Mouse (Mus musculus): Measurements from ENCODE around the gene Gm10972. TPM values are rescaled to one million over a fixed set of nuclear protein-coding genes. Genes with fewer than 3 reads are reported as not detected.
"Not testable (repeated sequence)": the region's sequence is repeated elsewhere in the genome, so short reads cannot be mapped to it uniquely, and the experiment has no call there.

The Gm10972 gene
- polyA plus RNA-seq, 1 experiment from 2014 or later, result not detected

- Histone ChIP-seq H3K36me3 (ENCODE audit: control insufficient read depth, insufficient read depth, low read length) (no peaks in the 10 kb centered on the region), H3K4me1 (ENCODE audit: control insufficient read depth, insufficient read depth, low read length) (peaks cover 15% of the 10 kb centered on the region), H3K4me2 (no peak overlapping the region), H3K9me3 (replicated peaks; ENCODE audit: control insufficient read depth, low read length) (no peaks in the 10 kb centered on the region), H3K27ac (ENCODE audit: low read depth, low read length) (no peak overlapping the region), H3K4me3 (ENCODE audit: low read depth, low read length) (no peak overlapping the region), H3K27me3 (ENCODE audit: control insufficient read depth, insufficient read depth, low read length) (no peaks in the 10 kb centered on the region), H3K9ac (ENCODE audit: low read depth, low read length) (no peak overlapping the region)
- ATAC-seq (replicated peaks; ENCODE audit: insufficient number of reproducible peaks, low FRiP score, low TSS enrichment), result no peak
- WGBS (ENCODE audit: insufficient replicate concordance), result 83% methylated on average over 7 of the region's 7 CpGs
Observed at GRCm38 (mm10) chr3:94650409-94650808, 7.5 kb downstream of the Gm10972 start.

GRCm38 (mm10) chr3:94653967-94654366 is 11.1 kb downstream of the Gm10972 start:
- H3K27ac ChIP-seq (ENCODE audit: low read depth, low read length); ATAC-seq (replicated peaks; ENCODE audit: insufficient number of reproducible peaks, low FRiP score, low TSS enrichment); H3K9ac ChIP-seq (ENCODE audit: low read depth, low read length); H3K9me3 ChIP-seq (replicated peaks; ENCODE audit: control insufficient read depth, low read length); H3K36me3 ChIP-seq (ENCODE audit: control insufficient read depth, insufficient read depth, low read length); H3K27me3 ChIP-seq (ENCODE audit: control insufficient read depth, insufficient read depth, low read length); H3K4me2 ChIP-seq; H3K4me3 ChIP-seq (ENCODE audit: low read depth, low read length): not testable (repeated sequence)
- WGBS (ENCODE audit: insufficient replicate concordance), result 72% methylated on average over 1 of the region's 1 CpGs
- H3K4me1 ChIP-seq (ENCODE audit: control insufficient read depth, insufficient read depth, low read length), result peaks cover 12% of the 10 kb centered on the region

- H3K4me3 ChIP-seq (ENCODE audit: low read depth, low read length), result peak overlapping the region; percentile 51
- H3K27ac ChIP-seq (ENCODE audit: low read depth, low read length); H3K36me3 ChIP-seq (ENCODE audit: control insufficient read depth, insufficient read depth, low read length); H3K27me3 ChIP-seq (ENCODE audit: control insufficient read depth, insufficient read depth, low read length); H3K4me1 ChIP-seq (ENCODE audit: control insufficient read depth, insufficient read depth, low read length); H3K9me3 ChIP-seq (replicated peaks; ENCODE audit: control insufficient read depth, low read length): not testable (repeated sequence)
- H3K4me2 ChIP-seq, result peak overlapping the region; percentile 79
- WGBS (ENCODE audit: insufficient replicate concordance), result 3% methylated on average over 22 of the region's 47 CpGs
- peak; percentile 53 for ATAC-seq (replicated peaks; ENCODE audit: insufficient number of reproducible peaks, low FRiP score, low TSS enrichment)
- H3K9ac ChIP-seq (ENCODE audit: low read depth, low read length), result peak overlapping the region; percentile 69
Observed at GRCm38 (mm10) chr3:94657852-94658739, 15.2 kb downstream of the Gm10972 start.

- H3K27me3 ChIP-seq (ENCODE audit: control insufficient read depth, insufficient read depth, low read length); H3K4me1 ChIP-seq (ENCODE audit: control insufficient read depth, insufficient read depth, low read length); H3K36me3 ChIP-seq (ENCODE audit: control insufficient read depth, insufficient read depth, low read length); H3K9me3 ChIP-seq (replicated peaks; ENCODE audit: control insufficient read depth, low read length): not testable (repeated sequence)
- peak within 1 kb of the TSS; percentile 51 for H3K4me3 ChIP-seq (ENCODE audit: low read depth, low read length)
- peak within 1 kb of the TSS; percentile 79 for H3K4me2 ChIP-seq
- H3K9ac ChIP-seq (ENCODE audit: low read depth, low read length), result peak within 1 kb of the TSS; percentile 69
- H3K27ac ChIP-seq (ENCODE audit: low read depth, low read length), result peak within 1 kb of the TSS; percentile 29; the same call in 1 of the 2 replicates
- ATAC-seq (replicated peaks; ENCODE audit: insufficient number of reproducible peaks, low FRiP score, low TSS enrichment), result peak; percentile 90
- WGBS (ENCODE audit: insufficient replicate concordance), result 0% methylated on average over 21 of the region's 33 CpGs
Observed at GRCm38 (mm10) chr3:94658740-94659095, 15.8 kb downstream of the Gm10972 start, which contains the start of gene Tuft1. Gene Tuft1, minus strand, starts transcription at chr3:94658872.

- H3K4me1 ChIP-seq (ENCODE audit: control insufficient read depth, insufficient read depth, low read length); H3K9me3 ChIP-seq (replicated peaks; ENCODE audit: control insufficient read depth, low read length); H3K9ac ChIP-seq (ENCODE audit: low read depth, low read length); H3K27me3 ChIP-seq (ENCODE audit: control insufficient read depth, insufficient read depth, low read length); H3K36me3 ChIP-seq (ENCODE audit: control insufficient read depth, insufficient read depth, low read length): not testable (repeated sequence)
- WGBS (ENCODE audit: insufficient replicate concordance), result 25% methylated on average over 8 of the region's 10 CpGs
- peak overlapping the region; percentile 29; the same call in 1 of the 2 replicates for H3K27ac ChIP-seq (ENCODE audit: low read depth, low read length)
- H3K4me3 ChIP-seq (ENCODE audit: low read depth, low read length), result peak overlapping the region; percentile 23
- ATAC-seq (replicated peaks; ENCODE audit: insufficient number of reproducible peaks, low FRiP score, low TSS enrichment), result peak; percentile 69
- peak overlapping the region; percentile 53 for H3K4me2 ChIP-seq
Observed at GRCm38 (mm10) chr3:94659142-94659748, 16.3 kb downstream of the Gm10972 start.

GRCm38 (mm10) chr3:94660841-94661240 is 17.9 kb downstream of the Gm10972 start:
- H3K27me3 ChIP-seq (ENCODE audit: control insufficient read depth, insufficient read depth, low read length); H3K36me3 ChIP-seq (ENCODE audit: control insufficient read depth, insufficient read depth, low read length); H3K4me3 ChIP-seq (ENCODE audit: low read depth, low read length); H3K9ac ChIP-seq (ENCODE audit: low read depth, low read length); H3K9me3 ChIP-seq (replicated peaks; ENCODE audit: control insufficient read depth, low read length); H3K4me2 ChIP-seq; H3K4me1 ChIP-seq (ENCODE audit: control insufficient read depth, insufficient read depth, low read length); H3K27ac ChIP-seq (ENCODE audit: low read depth, low read length); ATAC-seq (replicated peaks; ENCODE audit: insufficient number of reproducible peaks, low FRiP score, low TSS enrichment): not testable (repeated sequence)
- WGBS (ENCODE audit: insufficient replicate concordance), result 87% methylated on average over 2 of the region's 2 CpGs

- H3K4me1 ChIP-seq (ENCODE audit: control insufficient read depth, insufficient read depth, low read length); H3K36me3 ChIP-seq (ENCODE audit: control insufficient read depth, insufficient read depth, low read length); H3K9me3 ChIP-seq (replicated peaks; ENCODE audit: control insufficient read depth, low read length); H3K4me2 ChIP-seq; H3K4me3 ChIP-seq (ENCODE audit: low read depth, low read length); H3K27me3 ChIP-seq (ENCODE audit: control insufficient read depth, insufficient read depth, low read length); H3K9ac ChIP-seq (ENCODE audit: low read depth, low read length): not testable (repeated sequence)
- peak overlapping the region; percentile 64; the same call in 1 of the 2 replicates for H3K27ac ChIP-seq (ENCODE audit: low read depth, low read length)
- peak; percentile 51 for ATAC-seq (replicated peaks; ENCODE audit: insufficient number of reproducible peaks, low FRiP score, low TSS enrichment)
- WGBS (ENCODE audit: insufficient replicate concordance), result 35% methylated on average over 3 of the region's 5 CpGs
Observed at GRCm38 (mm10) chr3:94665060-94665802, 22.3 kb downstream of the Gm10972 start.

- not testable (repeated sequence) for H3K27me3 ChIP-seq (ENCODE audit: control insufficient read depth, insufficient read depth, low read length); H3K9me3 ChIP-seq (replicated peaks; ENCODE audit: control insufficient read depth, low read length); H3K4me3 ChIP-seq (ENCODE audit: low read depth, low read length); H3K4me1 ChIP-seq (ENCODE audit: control insufficient read depth, insufficient read depth, low read length); H3K9ac ChIP-seq (ENCODE audit: low read depth, low read length); H3K36me3 ChIP-seq (ENCODE audit: control insufficient read depth, insufficient read depth, low read length)
- peak; percentile 88 for ATAC-seq (replicated peaks; ENCODE audit: insufficient number of reproducible peaks, low FRiP score, low TSS enrichment)
- 4% methylated on average over 7 of the region's 7 CpGs for WGBS (ENCODE audit: insufficient replicate concordance)
- peak overlapping the region; percentile 64 for H3K27ac ChIP-seq (ENCODE audit: low read depth, low read length)
- peak overlapping the region; percentile 32 for H3K4me2 ChIP-seq
Observed at GRCm38 (mm10) chr3:94665896-94666295, 23.0 kb downstream of the Gm10972 start.

Measured in heart, embryonic 11.5 days (tissue).